Mouse (Mus musculus) midbrain, postnatal 0 days (tissue): Measurements from ENCODE around the gene Arl5c. TPM values are rescaled to one million over a fixed set of nuclear protein-coding genes. Genes with fewer than 3 reads are reported as not detected.

Experiments used
- ATAC-seq: fragments of 200-750 bp; cut with Nextera tagmentation; 2 replicates; pipeline ENCODE4 v1.8.0; 2017; ENCODE audit warnings: moderate number of reproducible peaks, mild to moderate bottlenecking, moderate TSS enrichment, moderate library complexity; ENCODE audit not compliant: low FRiP score
- DNase-seq: peaks from one replicate; pipeline ENCODE4 v3.0.0-alpha.2; 2015; ENCODE audit warnings: low spot score
- H3K27ac ChIP-seq: fragments of 300-500 bp; sonication (generic); 2 replicates; pipeline ENCODE4 v1.5.1; 2014; ENCODE audit warnings: low read depth, mild to moderate bottlenecking, low read length, mixed read lengths
- H3K27me3 ChIP-seq: fragments of 300-500 bp; sonication (generic); 2 replicates; pipeline ENCODE4 v1.6.1; 2014; ENCODE audit warnings: low read length, control low read depth, mixed read lengths; ENCODE audit not compliant: insufficient read depth
- H3K36me3 ChIP-seq: fragments of 300-500 bp; sonication (generic); 2 replicates; pipeline ENCODE4 v1.6.1; 2014; ENCODE audit warnings: low read length, control low read depth, mixed read lengths; ENCODE audit not compliant: insufficient read depth
- H3K4me1 ChIP-seq: fragments of 300-500 bp; sonication (generic); 2 replicates; pipeline ENCODE4 v1.6.1; 2014; ENCODE audit warnings: mild to moderate bottlenecking, control low read depth, antibody characterized with exemption, low read length, mixed read lengths; ENCODE audit not compliant: insufficient read depth
- H3K4me2 ChIP-seq: fragments of 300-500 bp; sonication (generic); 2 replicates; pipeline ENCODE4 v1.6.1; 2014; ENCODE audit warnings: low read depth, mild to moderate bottlenecking, low read length, mixed read lengths; ENCODE audit not compliant: poor library complexity, severe bottlenecking
- H3K4me3 ChIP-seq: fragments of 300-500 bp; sonication (generic); 2 replicates; pipeline ENCODE4 v1.5.1; 2014; ENCODE audit warnings: low read depth, mild to moderate bottlenecking, low read length, moderate library complexity
- H3K9ac ChIP-seq: fragments of 300-500 bp; sonication (generic); replicated peaks from 2 replicates; pipeline ENCODE4 v1.6.1; 2014; ENCODE audit warnings: mild to moderate bottlenecking, low read length, moderate library complexity, mixed read lengths; ENCODE audit not compliant: poor library complexity, severe bottlenecking
- H3K9me3 ChIP-seq: fragments of 300-500 bp; sonication (generic); 2 replicates; pipeline ENCODE4 v1.6.1; 2016; ENCODE audit warnings: low read length, control low read depth
- CTCF ChIP-seq: IDR thresholded peaks from 2 replicates; pipeline ENCODE4 v1.5.1; 2016; ENCODE audit warnings: antibody characterized with exemption, mild to moderate bottlenecking
- WGBS: fragments of 180-500 bp; shearing (Covaris S2); extraction: QIAGEN DNeasy Blood & Tissue Kit; methylation state at CpG from one replicate; pipeline ENCODE4 v1.1.7; 2014; 5-methylcytosine and 5-hydroxymethylcytosine counted together
- polyA plus RNA-seq: library from polyadenylated mRNA; unstranded; fragments of >200 nt; fragmentation: Nextera tagmentation; extraction: Ambion mirVana; gene quantifications from 2 replicates; pipeline ENCODE4 v1.2.1, GENCODE M21; 2015
- total RNA-seq: library from RNA; depleted of rRNA; stranded (reverse); fragments of >200 nt; gene quantifications from 2 replicates; pipeline ENCODE4 v1.2.3, GENCODE M21; 2014

The Arl5c gene
- total and polyA plus RNA-seq, 2 experiments from 2014 or later: 1.1 to 2.9 TPM

DNA sequence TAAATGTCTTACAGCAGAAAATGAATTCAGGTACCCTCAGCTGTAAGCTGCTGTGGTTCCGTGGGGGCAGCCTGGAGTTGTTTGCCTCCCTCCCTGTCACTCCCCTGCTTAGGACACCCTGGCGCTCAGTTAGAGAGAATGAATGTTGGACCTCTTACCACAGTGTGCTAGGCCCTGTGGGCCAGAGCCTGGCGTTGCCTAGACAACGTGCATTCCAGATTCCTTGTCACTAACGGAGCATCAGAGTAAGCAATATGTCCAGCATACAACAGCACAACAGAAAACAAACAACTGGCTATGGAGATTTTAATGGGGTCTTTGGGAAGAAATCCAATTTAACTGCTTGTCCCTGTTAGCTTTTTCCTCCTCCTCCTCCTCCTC is 36.7 kb downstream of the Arl5c start:
- H3K27ac ChIP-seq: no peak overlapping the region
- DNase-seq: peak; percentile 65
- ATAC-seq: no peak

DNA sequence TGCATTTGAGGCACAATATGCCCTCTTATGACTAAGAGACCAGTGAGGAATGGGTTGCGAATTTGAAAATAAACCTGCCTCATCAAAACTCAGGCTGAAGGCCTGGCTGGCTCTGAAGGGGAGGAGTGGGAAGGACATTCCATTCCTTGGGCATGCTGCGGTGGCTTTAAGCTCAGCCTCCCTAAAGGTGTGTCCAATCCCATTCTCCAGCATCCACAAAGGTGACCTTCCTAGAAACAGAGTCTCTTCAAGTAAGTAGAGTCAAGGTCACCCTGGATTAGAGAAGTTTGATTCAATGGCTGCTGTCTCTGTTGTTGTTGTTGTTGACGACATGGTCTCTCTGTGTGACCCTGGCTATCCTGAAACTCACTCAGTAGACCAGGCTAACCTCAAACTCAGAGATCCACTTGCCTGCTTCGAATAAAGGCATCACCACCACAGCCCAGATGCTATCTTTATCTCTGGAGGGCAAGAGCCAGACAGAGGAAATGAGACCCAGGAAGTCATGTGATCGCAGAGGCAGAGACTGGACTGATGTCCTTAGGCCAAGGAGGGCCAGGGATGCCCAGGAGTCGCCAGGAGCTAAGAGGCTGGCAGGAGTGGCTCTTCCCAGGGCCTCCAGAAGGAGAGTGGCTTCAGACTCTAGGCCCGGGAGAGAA is 37.2 kb downstream of the Arl5c start:
- ATAC-seq: no peak
- Histone ChIP-seq H3K36me3 (no peaks in the 10 kb centered on the region), H3K9me3 (no peaks in the 10 kb centered on the region), H3K4me3 (no peak overlapping the region), H3K4me1 (peaks cover 14% of the 10 kb centered on the region; the same call in 1 of the 2 replicates), H3K9ac (peak overlapping the region; percentile 39; the same call in 1 of the 2 replicates), H3K4me2 (no peak overlapping the region), H3K27me3 (no peaks in the 10 kb centered on the region), H3K27ac (no peak overlapping the region)
- TF ChIP-seq CTCF: no peak
- no peak for DNase-seq
- 77% methylated on average over 7 of the region's 7 CpGs for WGBS

More for the DNA sequence above, 36.7 kb downstream of the Arl5c start:
- Histone ChIP-seq H3K9ac (peak overlapping the region; percentile 39; the same call in 1 of the 2 replicates), H3K36me3 (no peaks in the 10 kb centered on the region), H3K4me2 (no peak overlapping the region), H3K4me1 (peaks cover 14% of the 10 kb centered on the region; the same call in 1 of the 2 replicates), H3K9me3 (no peaks in the 10 kb centered on the region), H3K27me3 (no peaks in the 10 kb centered on the region), H3K4me3 (no peak overlapping the region)
- 24% methylated on average over 5 of the region's 5 CpGs for WGBS
- no peak for TF ChIP-seq CTCF

DNA sequence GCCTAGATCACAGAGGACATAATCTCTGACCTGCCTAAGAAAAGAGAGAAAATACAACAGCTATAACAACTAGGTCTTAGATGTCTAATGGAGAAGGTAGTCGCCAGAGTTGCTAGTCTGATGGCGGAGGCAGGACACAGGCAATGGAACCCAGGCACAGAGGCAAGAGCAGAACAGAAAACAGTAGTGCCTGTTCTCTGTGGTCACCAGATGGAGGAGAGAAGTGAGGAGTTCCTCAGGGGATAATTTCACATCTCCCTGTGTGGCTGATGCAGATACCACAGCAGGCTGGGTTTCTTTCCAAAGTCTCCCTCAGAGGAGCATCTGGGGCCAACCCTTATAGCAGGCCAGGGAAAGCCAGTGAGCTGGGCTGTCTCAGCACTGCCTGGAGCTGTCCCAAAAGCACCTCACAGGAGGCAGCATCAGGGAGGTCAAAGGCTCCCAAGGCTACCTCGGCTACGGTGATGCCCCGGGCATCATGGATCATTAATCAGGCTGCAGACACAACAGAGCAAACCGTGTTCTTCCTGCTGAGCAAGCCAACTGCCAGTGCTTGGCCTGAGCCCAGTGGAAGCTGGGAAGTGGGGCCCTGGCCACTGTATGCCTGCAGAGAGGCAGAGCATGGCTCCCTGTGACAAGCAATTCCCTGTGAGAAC is 38.9 kb downstream of the Arl5c start:
- TF ChIP-seq CTCF: no peak
- Histone ChIP-seq H3K4me1 (peaks cover 14% of the 10 kb centered on the region; the same call in 1 of the 2 replicates), H3K4me3 (no peak overlapping the region), H3K9ac (no peak overlapping the region), H3K27me3 (no peaks in the 10 kb centered on the region), H3K36me3 (no peaks in the 10 kb centered on the region), H3K27ac (no peak overlapping the region), H3K4me2 (no peak overlapping the region), H3K9me3 (no peaks in the 10 kb centered on the region)
- WGBS: 52% methylated on average over 6 of the region's 6 CpGs
- no peak for ATAC-seq
- peak; percentile 56 for DNase-seq

DNA sequence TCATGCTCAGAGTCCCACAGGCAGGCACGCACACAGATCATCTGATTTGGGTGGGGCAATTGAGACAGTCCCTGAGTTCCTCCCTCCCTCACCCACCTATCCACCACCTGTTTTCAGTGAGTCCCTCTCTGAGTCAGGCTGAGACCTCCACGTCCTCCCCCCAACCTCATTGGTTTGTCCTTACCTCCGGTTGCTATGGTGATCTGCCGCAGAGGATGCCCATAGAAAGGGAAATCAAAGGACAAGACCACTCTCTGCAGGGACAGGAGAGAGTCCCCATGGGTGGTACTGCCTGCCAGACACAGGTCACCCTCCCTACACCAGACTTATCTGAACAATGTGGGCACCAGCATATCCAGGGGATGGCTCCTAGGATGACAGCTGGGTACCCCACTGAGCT is 40.1 kb downstream of the Arl5c start:
- no peaks in the 10 kb centered on the region for H3K9me3 ChIP-seq
- H3K27ac ChIP-seq: no peak overlapping the region; the same call in 1 of the 2 replicates
- H3K4me2 ChIP-seq: no peak overlapping the region
- TF ChIP-seq CTCF: no peak
- no peaks in the 10 kb centered on the region for H3K36me3 ChIP-seq
- H3K4me3 ChIP-seq: no peak overlapping the region
- H3K4me1 ChIP-seq: peaks cover 14% of the 10 kb centered on the region; the same call in 1 of the 2 replicates
- DNase-seq (peak; percentile 52), ATAC-seq (0 out of 2 replicates have a peak, but pooled peaks have one; percentile 23)
- H3K27me3 ChIP-seq: no peaks in the 10 kb centered on the region
- no peak overlapping the region for H3K9ac ChIP-seq
- WGBS: 27% methylated on average over 4 of the region's 4 CpGs

DNA sequence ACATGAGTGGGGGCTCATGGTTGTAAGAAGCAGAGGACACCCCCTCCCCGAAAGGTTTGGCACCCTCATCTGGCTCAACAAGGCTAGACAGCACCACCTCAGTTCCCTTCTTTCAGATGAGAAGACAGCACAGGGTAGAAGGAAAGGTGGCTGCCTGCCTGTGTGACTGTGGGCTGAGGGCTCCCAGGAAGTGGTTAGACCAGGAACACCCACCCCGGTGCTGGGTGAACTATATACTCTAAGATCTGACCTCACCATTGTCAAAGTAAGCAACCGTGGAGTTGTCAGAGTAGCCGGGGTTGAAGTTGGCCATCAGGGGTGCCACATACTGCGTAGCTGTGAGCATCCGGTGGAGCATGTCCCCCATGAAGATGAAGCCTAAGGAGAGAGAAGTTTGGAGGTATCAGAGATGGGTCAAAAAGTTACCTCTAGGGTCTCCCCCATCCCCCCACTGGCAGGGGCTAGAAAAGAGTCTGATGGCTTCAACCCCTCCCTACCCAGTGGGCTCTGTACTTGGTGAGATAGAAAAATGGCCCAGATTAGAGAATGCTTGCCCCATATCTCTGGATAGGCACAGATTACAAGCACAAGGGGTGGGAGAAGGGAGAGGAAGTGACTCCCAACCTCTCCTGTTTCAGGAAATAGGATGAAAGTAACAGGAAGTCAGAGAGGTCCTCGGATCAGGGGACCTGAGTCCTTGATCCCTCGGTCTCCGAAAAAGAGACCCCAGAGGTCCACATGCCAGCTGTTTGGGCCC is 40.7 kb downstream of the Arl5c start:
- no peaks in the 10 kb centered on the region for H3K27me3 ChIP-seq
- no peak overlapping the region for H3K27ac ChIP-seq
- TF ChIP-seq CTCF: no peak
- H3K4me1 ChIP-seq: peaks cover 17% of the 10 kb centered on the region; the same call in 1 of the 2 replicates
- no peaks in the 10 kb centered on the region for H3K9me3 ChIP-seq
- ATAC-seq (no peak), DNase-seq (no peak)
- no peaks in the 10 kb centered on the region for H3K36me3 ChIP-seq
- H3K4me3 ChIP-seq: no peak overlapping the region
- whole genome bisulfite sequencing: 80% methylated on average over 9 of the region's 9 CpGs
- no peak overlapping the region for H3K4me2 ChIP-seq
- no peak overlapping the region for H3K9ac ChIP-seq
